Mouse (Mus musculus): ENCODE data around the gene Per1. TPM values are rescaled to one million over a fixed set of nuclear protein-coding genes. Genes with fewer than 3 reads are reported as not detected.

Gene Per1
- polyA plus RNA-seq, 1 experiment from 2014 or later: 15.4 TPM

DNA sequence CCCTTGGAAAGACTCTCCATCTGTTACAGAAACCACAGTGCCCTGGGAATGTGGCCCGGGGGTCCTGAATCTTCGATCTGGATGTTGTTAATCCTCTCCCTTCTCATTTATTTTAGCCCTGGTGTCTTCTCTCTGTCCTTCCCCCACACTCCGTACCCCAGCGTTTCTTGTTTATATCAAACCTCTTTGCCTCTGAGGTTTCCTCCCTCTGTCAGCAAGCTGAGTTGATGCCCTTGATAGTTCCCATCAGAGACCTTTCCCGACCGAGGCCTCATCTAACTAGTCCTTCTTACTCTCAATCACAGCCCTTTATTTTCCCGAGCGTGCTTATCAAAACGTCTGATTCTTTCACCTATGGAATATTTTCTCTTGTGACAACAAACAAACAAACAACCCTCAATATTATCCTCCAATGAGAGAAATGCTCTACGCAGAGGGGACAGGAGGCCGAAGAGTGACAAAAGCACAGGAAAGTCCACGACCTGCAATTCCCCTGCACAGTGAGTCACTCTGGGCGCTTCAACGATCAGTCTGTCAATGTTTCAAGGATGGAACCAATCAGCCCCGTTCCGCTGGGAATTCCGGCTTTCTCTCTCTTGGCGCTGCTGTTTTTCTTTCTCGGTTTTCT is 36.2 kb upstream of the Per1 start:
- Histone ChIP-seq H3K4me2 (peak overlapping the region; percentile 74), H3K27ac (peak overlapping the region; percentile 83), H3K4me3 (replicated peaks) (peak overlapping the region; percentile 92), H3K27me3 (replicated peaks) (no peaks in the 10 kb centered on the region), H3K9ac (peak overlapping the region; percentile 38), H3K36me3 (no peaks in the 10 kb centered on the region), H3K9me3 (no peaks in the 10 kb centered on the region), H3K4me1 (peaks cover 18% of the 10 kb centered on the region)
- WGBS: under 1% methylated on average over 19 of the region's 19 CpGs
- no peak for ATAC-seq (ENCODE audit: insufficient read depth, low FRiP score, low read depth)

DNA sequence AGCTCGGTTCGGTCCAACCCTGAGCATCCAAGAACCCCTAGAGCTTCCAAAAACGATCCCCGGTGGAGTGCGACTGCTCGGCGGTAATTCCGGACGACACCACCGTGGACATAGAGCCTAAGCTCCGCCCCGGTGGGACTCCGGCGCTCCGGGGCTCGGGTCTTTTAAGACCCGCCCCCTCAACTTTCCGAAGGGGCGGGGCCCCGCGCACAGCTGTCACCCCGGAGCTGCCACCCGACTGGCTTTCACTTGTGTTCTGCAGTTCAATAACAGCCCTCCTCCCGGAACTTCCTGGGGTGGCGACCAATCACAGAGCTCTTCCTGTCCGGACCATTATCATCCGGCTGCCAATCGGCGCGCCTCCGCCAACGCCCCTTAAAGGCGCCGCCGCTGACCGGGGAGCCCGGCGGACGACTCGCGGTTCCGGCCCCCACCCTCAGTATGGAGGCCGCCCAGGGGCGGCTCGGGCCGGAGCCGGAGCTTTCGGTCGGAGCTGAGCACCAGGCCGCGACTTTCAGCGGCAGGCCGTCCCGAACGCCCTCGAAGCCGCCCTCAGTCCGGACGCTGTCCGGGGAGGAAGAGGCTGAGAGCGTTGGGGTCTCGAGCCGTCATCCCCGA is 35.6 kb upstream of the Per1 start, which contains the start of gene Borcs6:
TSS of gene Borcs6 (plus strand) at position 361 of the 618 bp plus-strand sequence.
- no peaks in the 10 kb centered on the region for H3K36me3 ChIP-seq
- H3K27ac ChIP-seq: peak within 1 kb of the TSS; percentile 94
- WGBS: under 1% methylated on average over 64 of the region's 64 CpGs
- no peaks in the 10 kb centered on the region for H3K27me3 ChIP-seq (replicated peaks)
- H3K4me3 ChIP-seq (replicated peaks): peak within 1 kb of the TSS; percentile 92
- H3K4me2 ChIP-seq: peak within 1 kb of the TSS; percentile 82
- no peaks in the 10 kb centered on the region for H3K9me3 ChIP-seq
- peak within 1 kb of the TSS; percentile 83 for H3K9ac ChIP-seq
- peak; percentile 92 for ATAC-seq (ENCODE audit: insufficient read depth, low FRiP score, low read depth)
- H3K4me1 ChIP-seq: peaks cover 18% of the 10 kb centered on the region

GRCm38 (mm10) chr11:69059975-69060411 is 35.0 kb upstream of the Per1 start:
- H3K4me1 ChIP-seq: peaks cover 18% of the 10 kb centered on the region
- WGBS: under 1% methylated on average over 49 of the region's 49 CpGs
- H3K4me3 ChIP-seq (replicated peaks): peak overlapping the region; percentile 92
- no peaks in the 10 kb centered on the region for H3K9me3 ChIP-seq
- H3K4me2 ChIP-seq: peak overlapping the region; percentile 82
- ATAC-seq (ENCODE audit: insufficient read depth, low FRiP score, low read depth): peak; percentile 6
- H3K9ac ChIP-seq: peak overlapping the region; percentile 83
- H3K27me3 ChIP-seq (replicated peaks): no peaks in the 10 kb centered on the region
- peak overlapping the region; percentile 94 for H3K27ac ChIP-seq
- no peaks in the 10 kb centered on the region for H3K36me3 ChIP-seq

GRCm38 (mm10) chr11:69060448-69061254 is 34.4 kb upstream of the Per1 start:
- Histone ChIP-seq H3K9ac (peak overlapping the region; percentile 83), H3K4me2 (peak overlapping the region; percentile 82), H3K36me3 (no peaks in the 10 kb centered on the region), H3K27ac (peak overlapping the region; percentile 94), H3K9me3 (no peaks in the 10 kb centered on the region), H3K4me3 (replicated peaks) (peak overlapping the region; percentile 92), H3K4me1 (peaks cover 18% of the 10 kb centered on the region), H3K27me3 (replicated peaks) (no peaks in the 10 kb centered on the region)
- 2% methylated on average over 40 of the region's 40 CpGs for WGBS
- ATAC-seq (ENCODE audit: insufficient read depth, low FRiP score, low read depth): no peak

DNA sequence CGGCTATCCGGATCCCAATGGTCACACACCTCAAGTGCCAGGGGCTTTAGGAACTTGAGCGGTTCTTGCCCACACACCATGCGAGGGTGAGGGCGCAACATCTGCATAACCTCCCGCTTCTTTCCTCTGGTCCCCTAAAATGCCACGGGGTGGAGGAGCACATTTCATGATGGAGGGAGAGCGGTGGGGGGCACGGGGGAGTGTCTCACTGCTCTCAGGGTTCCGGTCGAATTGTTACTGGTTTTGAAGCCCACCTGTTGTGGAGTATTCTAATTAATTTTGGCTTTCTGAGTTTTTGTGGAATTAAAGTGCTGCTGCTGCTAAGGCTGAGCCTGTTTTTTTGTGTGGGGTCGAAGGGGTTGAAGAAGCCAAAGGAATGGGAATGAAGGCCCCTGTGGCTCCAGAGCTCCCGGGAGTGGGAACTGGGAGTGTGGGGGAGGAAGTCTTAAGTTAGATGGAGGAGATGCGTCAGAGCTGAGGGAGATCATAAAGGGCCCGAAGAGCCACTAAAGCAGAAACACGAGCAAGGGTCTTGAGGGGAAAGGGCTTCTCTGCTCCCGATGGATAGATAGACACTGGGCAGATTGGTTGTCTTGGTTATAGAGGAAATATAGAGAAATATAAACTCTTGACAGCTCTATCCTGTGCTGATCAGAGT is 33.6 kb upstream of the Per1 start:
- H3K27me3 ChIP-seq (replicated peaks): no peaks in the 10 kb centered on the region
- H3K9me3 ChIP-seq: no peaks in the 10 kb centered on the region
- no peak for ATAC-seq (ENCODE audit: insufficient read depth, low FRiP score, low read depth)
- WGBS: 15% methylated on average over 17 of the region's 17 CpGs
- peaks cover 19% of the 10 kb centered on the region for H3K4me1 ChIP-seq
- 0 out of 2 replicates have a peak overlapping the region, but pooled peaks have one; percentile 83 for H3K9ac ChIP-seq
- no peaks in the 10 kb centered on the region for H3K36me3 ChIP-seq
- peak overlapping the region; percentile 82 for H3K4me2 ChIP-seq
- peak overlapping the region; percentile 92 for H3K4me3 ChIP-seq (replicated peaks)
- H3K27ac ChIP-seq: no peak overlapping the region

DNA sequence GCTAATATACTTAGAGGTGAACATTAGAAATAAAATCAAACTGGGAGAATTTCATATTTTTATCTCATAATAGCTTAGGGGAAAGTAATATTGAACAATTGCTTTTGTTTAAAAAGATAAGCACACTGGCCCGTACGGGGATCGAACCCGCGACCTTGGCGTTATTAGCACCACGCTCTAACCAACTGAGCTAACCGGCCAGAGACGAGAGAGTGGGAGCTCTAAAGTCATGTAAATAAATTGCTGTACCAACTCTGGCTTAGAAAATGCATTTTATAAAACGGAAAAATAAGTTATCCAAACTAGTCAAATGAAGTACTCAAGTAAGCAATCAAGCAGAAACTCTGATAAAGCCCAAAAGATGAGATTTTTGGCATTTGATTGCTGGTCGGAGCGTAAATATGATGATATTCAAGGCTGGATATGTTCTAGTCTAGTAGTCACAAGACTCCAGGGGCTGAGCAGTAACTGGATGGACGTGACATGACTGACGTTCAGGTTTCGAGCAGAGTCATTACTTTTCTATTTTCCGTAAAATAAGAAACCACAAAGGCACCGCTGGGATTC is 32.7 kb upstream of the Per1 start:
- Histone ChIP-seq H3K4me2 (peak overlapping the region; percentile 82), H3K36me3 (no peaks in the 10 kb centered on the region), H3K4me3 (replicated peaks) (peak overlapping the region; percentile 69), H3K27ac (peak overlapping the region; percentile 75), H3K4me1 (peaks cover 26% of the 10 kb centered on the region), H3K9ac (no peak overlapping the region), H3K9me3 (no peaks in the 10 kb centered on the region), H3K27me3 (replicated peaks) (no peaks in the 10 kb centered on the region)
- no peak for ATAC-seq (ENCODE audit: insufficient read depth, low FRiP score, low read depth)
- 1% methylated on average over 17 of the region's 17 CpGs for WGBS

GRCm38 (mm10) chr11:69062761-69063224 is 32.2 kb upstream of the Per1 start:
- Histone ChIP-seq H3K36me3 (no peaks in the 10 kb centered on the region), H3K9ac (no peak overlapping the region; the same call in 1 of the 2 replicates), H3K27ac (peak overlapping the region; percentile 75), H3K27me3 (replicated peaks) (no peaks in the 10 kb centered on the region), H3K9me3 (no peaks in the 10 kb centered on the region), H3K4me3 (replicated peaks) (peak overlapping the region; percentile 69), H3K4me2 (peak overlapping the region; percentile 82), H3K4me1 (peaks cover 30% of the 10 kb centered on the region)
- ATAC-seq (ENCODE audit: insufficient read depth, low FRiP score, low read depth): peak; percentile 70
- under 1% methylated on average over 19 of the region's 19 CpGs for WGBS

- Histone ChIP-seq H3K9ac (peak overlapping the region; percentile 51), H3K9me3 (no peaks in the 10 kb centered on the region), H3K27ac (peak overlapping the region; percentile 79), H3K4me1 (peaks cover 26% of the 10 kb centered on the region), H3K36me3 (no peaks in the 10 kb centered on the region), H3K4me2 (peak overlapping the region; percentile 82), H3K27me3 (replicated peaks) (no peaks in the 10 kb centered on the region), H3K4me3 (replicated peaks) (peak overlapping the region; percentile 69)
- WGBS: under 1% methylated on average over 31 of the region's 31 CpGs
- 0 out of 2 replicates have a peak, but pooled peaks have one; percentile 37 for ATAC-seq (ENCODE audit: insufficient read depth, low FRiP score, low read depth)
These were observed 31.4 kb upstream of the Per1 start for GRCm38 (mm10) chr11:69063413-69064201.

GRCm38 (mm10) chr11:69064259-69065133 is 30.5 kb upstream of the Per1 start:
- Histone ChIP-seq H3K4me2 (peak overlapping the region; percentile 82), H3K27ac (0 out of 2 replicates have a peak overlapping the region, but pooled peaks have one; percentile 79), H3K36me3 (no peaks in the 10 kb centered on the region), H3K27me3 (replicated peaks) (no peaks in the 10 kb centered on the region), H3K4me3 (replicated peaks) (peak overlapping the region; percentile 69), H3K9ac (no peak overlapping the region; the same call in 1 of the 2 replicates), H3K4me1 (peaks cover 24% of the 10 kb centered on the region), H3K9me3 (no peaks in the 10 kb centered on the region)
- ATAC-seq (ENCODE audit: insufficient read depth, low FRiP score, low read depth): no peak
- whole genome bisulfite sequencing: 58% methylated on average over 9 of the region's 9 CpGs

GRCm38 (mm10) chr11:69065394-69065925 is 29.6 kb upstream of the Per1 start:
- no peak for ATAC-seq (ENCODE audit: insufficient read depth, low FRiP score, low read depth)
- Histone ChIP-seq H3K4me2 (peak overlapping the region; percentile 58), H3K4me1 (peaks cover 28% of the 10 kb centered on the region), H3K9me3 (no peaks in the 10 kb centered on the region), H3K9ac (no peak overlapping the region), H3K27me3 (replicated peaks) (no peaks in the 10 kb centered on the region), H3K4me3 (replicated peaks) (no peak overlapping the region), H3K36me3 (no peaks in the 10 kb centered on the region), H3K27ac (no peak overlapping the region)
- 53% methylated on average over 3 of the region's 3 CpGs for WGBS
